Mouse (Mus musculus) CH12.LX (cell line): ENCODE measurements around the gene Aplp2. TPM values are rescaled to one million over a fixed set of nuclear protein-coding genes. Genes with fewer than 3 reads are reported as not detected.
A peak's percentile ranks its signal among the peaks of the same experiment; 100 is the strongest.

Experiments
- DNase-seq: peaks from one replicate; pipeline ENCODE4 v3.0.0-alpha.2; 2013; ENCODE audit errors: extremely low read depth
- H3K27ac ChIP-seq: 2 replicates; pipeline ENCODE4 v1.5.1; 2012; ENCODE audit warnings: low read depth, mild to moderate bottlenecking, control low read depth, moderate library complexity; ENCODE audit not compliant: insufficient read depth
- H3K27me3 ChIP-seq: replicated peaks from 2 replicates; pipeline ENCODE3; 2012; ENCODE audit warnings: inconsistent platforms
- H3K36me3 ChIP-seq, 2 experiments: replicated peaks in 1 of 2; 2 replicates each; pipeline versions ENCODE3 to v1.6.1; 2012; ENCODE audit warnings: inconsistent platforms in 1 of 2, low read length in 1 of 2, mild to moderate bottlenecking in 1 of 2, mixed read lengths in 1 of 2, moderate library complexity in 1 of 2; ENCODE audit not compliant: control insufficient read depth in 1 of 2, insufficient read depth in 1 of 2
- H3K4me1 ChIP-seq, 2 experiments: 2 replicates each; pipeline ENCODE4 v1.6.1; 2012; ENCODE audit warnings: inconsistent platforms in 1 of 2, moderate library complexity in 1 of 2; ENCODE audit not compliant: insufficient read depth in 2 of 2, control insufficient read depth in 1 of 2
- H3K4me2 ChIP-seq: 2 replicates; pipeline ENCODE4 v1.6.1; 2012; ENCODE audit warnings: low read depth, mild to moderate bottlenecking, control low read depth; ENCODE audit not compliant: poor library complexity, insufficient read depth, severe bottlenecking
- H3K4me3 ChIP-seq, 3 experiments: fragments of 150-350 bp in 1 of 3; sonication (generic) in 1 of 3; replicated peaks in 1 of 3; 2 replicates each; pipeline versions ENCODE3 to v1.5.1; 2011 to 2012; ENCODE audit warnings: low read depth in 2 of 3, low read length in 2 of 3, mild to moderate bottlenecking in 2 of 3, moderate library complexity in 2 of 3, control low read depth in 1 of 3, improper control_type of control experiment in 1 of 3, inconsistent platforms in 1 of 3, mixed read lengths in 1 of 3; ENCODE audit not compliant: poor library complexity in 1 of 3
- H3K79me2 ChIP-seq: replicated peaks from 2 replicates; pipeline ENCODE4 v1.6.1; 2012; ENCODE audit warnings: mild to moderate bottlenecking, moderate library complexity; ENCODE audit not compliant: control insufficient read depth, poor library complexity, insufficient read depth, severe bottlenecking; ENCODE audit errors: extremely low read depth
- H3K9ac ChIP-seq: 2 replicates; pipeline ENCODE4 v1.6.1; 2012; ENCODE audit warnings: low read depth, mild to moderate bottlenecking, control low read depth, moderate library complexity; ENCODE audit not compliant: insufficient read depth
- H3K9me3 ChIP-seq: replicated peaks from 2 replicates; pipeline ENCODE3; 2012; ENCODE audit warnings: low read length, inconsistent platforms, mixed read lengths
- BHLHE40 ChIP-seq: IDR thresholded peaks from 2 replicates; pipeline ENCODE4 v1.6.1; 2011; ENCODE audit warnings: mild to moderate bottlenecking, low read depth, low read length, improper control_type of control experiment
- E2F4 ChIP-seq: IDR thresholded peaks from 2 replicates; pipeline ENCODE4 v1.6.1; 2011; ENCODE audit warnings: low read depth, low read length, improper control_type of control experiment; ENCODE audit not compliant: insufficient replicate concordance
- ELF1 ChIP-seq: IDR thresholded peaks from 2 replicates; pipeline ENCODE4 v1.6.1; 2014; ENCODE audit warnings: low read depth, mild to moderate bottlenecking, inconsistent platforms, low read length, improper control_type of control experiment
- EP300 ChIP-seq: IDR thresholded peaks from 2 replicates; pipeline ENCODE4 v1.6.1; 2011; ENCODE audit warnings: low read length, improper control_type of control experiment
- ETS1 ChIP-seq: conservative IDR thresholded peaks from 2 replicates; pipeline ENCODE4 v1.6.1; 2012; ENCODE audit warnings: low read depth, mild to moderate bottlenecking, inconsistent platforms, low read length, improper control_type of control experiment, moderate library complexity
- GABPA ChIP-seq: IDR thresholded peaks from 2 replicates; pipeline ENCODE4 v1.6.1; 2012; ENCODE audit warnings: low read depth, low read length, improper control_type of control experiment, inconsistent platforms; ENCODE audit not compliant: insufficient replicate concordance
- HCFC1 ChIP-seq: IDR thresholded peaks from 2 replicates; pipeline ENCODE4 v1.6.1; 2012; ENCODE audit warnings: low read depth, mild to moderate bottlenecking, inconsistent platforms, low read length, improper control_type of control experiment
- IRF4 ChIP-seq: IDR thresholded peaks from 2 replicates; pipeline ENCODE4 v1.6.1; 2014; ENCODE audit warnings: low read depth, mild to moderate bottlenecking, inconsistent platforms, low read length, improper control_type of control experiment
- JUN ChIP-seq: IDR thresholded peaks from 2 replicates; pipeline ENCODE4 v1.6.1; 2011; ENCODE audit warnings: low read depth, mild to moderate bottlenecking, low read length, improper control_type of control experiment, moderate library complexity; ENCODE audit not compliant: insufficient read depth
- JUND ChIP-seq: conservative IDR thresholded peaks from 2 replicates; pipeline ENCODE4 v1.6.1; 2011; ENCODE audit warnings: low read depth, low read length, improper control_type of control experiment
- KAT2A ChIP-seq: IDR thresholded peaks from 2 replicates; pipeline ENCODE4 v1.6.1; 2012; ENCODE audit warnings: low read length, improper control_type of control experiment, inconsistent platforms; ENCODE audit not compliant: insufficient replicate concordance
- MAZ ChIP-seq: IDR thresholded peaks from 2 replicates; pipeline ENCODE4 v1.6.1; 2012; ENCODE audit warnings: low read depth, mild to moderate bottlenecking, inconsistent platforms, low read length, improper control_type of control experiment, moderate library complexity
- MEF2A ChIP-seq: IDR thresholded peaks from 2 replicates; pipeline ENCODE4 v1.6.1; 2014; ENCODE audit warnings: low read depth, mild to moderate bottlenecking, inconsistent platforms, low read length, improper control_type of control experiment, borderline replicate concordance
- MXI1 ChIP-seq: IDR thresholded peaks from 2 replicates; pipeline ENCODE4 v1.6.1; 2011; ENCODE audit warnings: mild to moderate bottlenecking, low read depth, low read length, improper control_type of control experiment
- MYC ChIP-seq: IDR thresholded peaks from 2 replicates; pipeline ENCODE4 v1.6.1; 2011; ENCODE audit warnings: low read depth, mild to moderate bottlenecking, improper control_type of control experiment, low read length
- NELFE ChIP-seq: IDR thresholded peaks from 2 replicates; pipeline ENCODE4 v1.6.1; 2011; ENCODE audit warnings: low read depth, low read length, improper control_type of control experiment
- NRF1 ChIP-seq: IDR thresholded peaks from 2 replicates; pipeline ENCODE4 v1.6.1; 2014; ENCODE audit warnings: low read depth, mild to moderate bottlenecking, inconsistent platforms, low read length, improper control_type of control experiment, moderate library complexity
- POLR2A ChIP-seq: IDR thresholded peaks from 2 replicates; pipeline ENCODE4 v1.6.1; 2011; ENCODE audit warnings: low read depth, mild to moderate bottlenecking, improper control_type of control experiment, low read length
- POLR2AphosphoS2 ChIP-seq: IDR thresholded peaks from 2 replicates; pipeline ENCODE4 v1.6.1; 2011; ENCODE audit warnings: low read depth, low read length, improper control_type of control experiment
- RAD21 ChIP-seq: IDR thresholded peaks from 2 replicates; pipeline ENCODE4 v1.6.1; 2011; ENCODE audit warnings: low read depth, mild to moderate bottlenecking, low read length, improper control_type of control experiment, moderate library complexity
- RCOR1 ChIP-seq: conservative IDR thresholded peaks from 2 replicates; pipeline ENCODE4 v1.6.1; 2012; ENCODE audit warnings: low read depth, mild to moderate bottlenecking, inconsistent platforms, low read length, improper control_type of control experiment
- SIN3A ChIP-seq: IDR thresholded peaks from 2 replicates; pipeline ENCODE4 v1.6.1; 2012; ENCODE audit warnings: low read length, improper control_type of control experiment, inconsistent platforms
- SMC3 ChIP-seq: IDR thresholded peaks from 2 replicates; pipeline ENCODE4 v1.6.1; 2011; ENCODE audit warnings: low read depth, low read length, improper control_type of control experiment
- TBP ChIP-seq: conservative IDR thresholded peaks from 2 replicates; pipeline ENCODE4 v1.6.1; 2011; ENCODE audit warnings: low read depth, low read length, improper control_type of control experiment
- UBTF ChIP-seq: IDR thresholded peaks from 2 replicates; pipeline ENCODE4 v1.6.1; 2012; ENCODE audit warnings: low read depth, mild to moderate bottlenecking, inconsistent platforms, low read length, improper control_type of control experiment, moderate library complexity
- USF1 ChIP-seq: IDR thresholded peaks from 2 replicates; pipeline ENCODE4 v1.6.1; 2014; ENCODE audit warnings: low read depth, mild to moderate bottlenecking, inconsistent platforms, low read length, improper control_type of control experiment
- ZKSCAN1 ChIP-seq: IDR thresholded peaks from 2 replicates; pipeline ENCODE4 v1.6.1; 2012; ENCODE audit warnings: low read depth, inconsistent platforms, low read length, improper control_type of control experiment, borderline replicate concordance
- ZNF384 ChIP-seq: IDR thresholded peaks from 2 replicates; pipeline ENCODE4 v1.6.1; 2012; ENCODE audit warnings: low read depth, low read length, improper control_type of control experiment, inconsistent platforms
- dilution Hi-C: fragments of 300-500 bp; cut with MboI; formaldehyde crosslinking; loops from 2 replicates; pipeline ENCODE4 v1.14.3; 2020; ENCODE audit warnings: low sequenced_read_pairs; ENCODE audit not compliant: extremely low pct_unique_long_range_greater_than_20kb, extremely low pct_ligation_motif_present
- in situ Hi-C: fragments of 300-500 bp; cut with MboI; formaldehyde crosslinking; loops from 3 replicates; pipeline ENCODE4 v1.14.3; 2019; ENCODE audit warnings: low sequenced_read_pairs, low pct_ligation_motif_present, low pct_unique_long_range_greater_than_20kb, mixed read lengths
- polyA plus RNA-seq: library from polyadenylated mRNA; unstranded; fragments of >175 nt; gene quantifications from 2 replicates; pipeline ENCODE4 v1.2.1, GENCODE M21; 2012; ENCODE audit warnings: low read depth; ENCODE audit not compliant: insufficient read length
- total RNA-seq, 2 experiments: library from RNA; depleted of rRNA; stranded (reverse); fragments of 300-350 nt in 1 of 2; fragments of >200 nt in 1 of 2; gene quantifications; 2 replicates each; pipeline ENCODE4 v1.2.3; 2012 to 2014

Gene Aplp2
- total and polyA plus RNA-seq, 3 experiments, result 30.4 to 52.7 (median 44.3) TPM

DNA sequence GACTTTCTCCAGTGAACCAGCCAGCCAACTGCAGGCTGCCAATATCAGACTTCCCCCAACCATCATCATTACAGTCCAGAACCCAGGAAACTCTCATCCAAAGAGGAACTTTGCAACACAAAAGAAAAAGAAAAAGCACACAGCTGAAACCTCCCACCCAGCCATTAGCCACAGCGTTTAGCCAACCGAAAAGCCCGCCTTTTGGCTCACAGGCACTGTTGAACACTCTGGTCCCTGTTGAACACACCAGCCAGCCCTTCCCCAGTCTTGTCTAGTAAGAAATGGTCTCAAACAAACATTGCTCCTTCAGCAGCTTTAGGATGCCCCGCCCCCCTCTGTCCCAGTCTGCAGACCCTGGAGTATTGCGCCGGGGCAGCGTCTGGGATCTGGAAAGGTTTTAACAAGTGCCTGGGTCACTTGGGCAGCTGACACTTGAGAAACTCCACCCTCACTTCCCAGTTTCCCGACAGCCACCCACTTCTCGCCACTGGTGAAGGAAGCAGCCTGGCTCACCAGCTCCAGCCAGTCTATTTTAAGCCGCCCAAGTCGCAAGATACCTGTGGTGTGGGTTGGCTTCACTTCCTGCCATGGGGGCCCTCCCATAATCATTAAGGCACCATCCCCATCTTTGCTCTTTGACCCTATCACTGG lies 91.6 kb downstream of the Aplp2 start (continued):
- TF ChIP-seq MXI1 (0 out of 2 replicates have a peak, but pooled peaks have one; percentile 15), UBTF (no peak), ETS1 (no peak), ELF1 (no peak), ZKSCAN1 (no peak), POLR2AphosphoS2 (no peak)

DNA sequence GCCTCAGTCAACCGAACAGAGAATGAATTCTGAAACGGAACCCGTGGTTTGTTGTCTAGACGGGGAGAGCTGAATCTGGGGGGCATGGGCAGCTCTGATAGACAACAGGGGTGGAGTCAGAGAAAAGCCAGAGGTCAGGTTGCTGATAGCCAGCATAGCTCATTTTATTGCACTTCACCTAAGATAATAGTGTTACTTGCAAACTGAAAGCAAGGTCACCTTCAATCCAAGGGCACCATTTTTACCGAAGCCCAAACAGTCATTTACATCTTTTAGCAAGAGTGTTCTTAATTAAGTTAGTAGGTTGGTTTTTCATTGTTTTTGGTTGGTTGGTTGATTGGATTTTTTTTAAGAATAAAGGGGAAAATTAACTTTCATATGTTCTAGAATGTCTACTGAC lies 92.2 kb downstream of the Aplp2 start:
- no peak for DNase-seq
- peak overlapping the region; percentile 1 to 30 (median 26) for H3K4me3 ChIP-seq
- TF ChIP-seq RAD21 (no peak), ZNF384 (no peak), BHLHE40 (no peak), NRF1 (no peak), MEF2A (no peak), KAT2A (no peak), SMC3 (no peak), MYC (no peak)
- TF ChIP-seq, all 38 proteins: peak for 0
- H3K9me3 ChIP-seq, result no peaks in the 10 kb centered on the region
- no peak overlapping the region for H3K27ac ChIP-seq
- no peaks in the 10 kb centered on the region for H3K79me2 ChIP-seq
- H3K27me3 ChIP-seq, result no peaks in the 10 kb centered on the region
- in situ Hi-C loops, result no loop called here
- dilution Hi-C loops, result no loop called here
- no peak overlapping the region for H3K9ac ChIP-seq
- H3K4me1 ChIP-seq, result peaks cover 19 to 47% of the 10 kb centered on the region in 2 experiments
- peak overlapping the region; percentile 70 for H3K4me2 ChIP-seq
- no peaks in the 10 kb centered on the region for H3K36me3 ChIP-seq

GRCm38 (mm10) chr9:31118520-31119298 lies 92.9 kb downstream of the Aplp2 start:
- Histone ChIP-seq H3K27me3 (no peaks in the 10 kb centered on the region), H3K27ac (no peak overlapping the region), H3K4me1 (peaks cover 19 to 47% of the 10 kb centered on the region in 2 experiments), H3K79me2 (no peaks in the 10 kb centered on the region), H3K9me3 (no peaks in the 10 kb centered on the region), H3K9ac (no peak overlapping the region), H3K4me3 (peak overlapping the region; percentile 1 to 30 (median 26)), H3K4me2 (peak overlapping the region; percentile 70), H3K36me3 (no peaks in the 10 kb centered on the region)
- dilution Hi-C loops, result no loop called here
- DNase-seq, result peak; percentile 32
- in situ Hi-C loops, result no loop called here
- TF ChIP-seq MAZ (no peak), RCOR1 (no peak), ELF1 (no peak), BHLHE40 (peak; percentile 55; the same call in 1 of the 2 replicates), ZNF384 (no peak), SIN3A (peak; percentile 74), IRF4 (0 out of 2 replicates have a peak, but pooled peaks have one; percentile 25), E2F4 (no peak), SMC3 (no peak), USF1 (no peak), JUND (peak; percentile 63), TBP (no peak), EP300 (no peak), UBTF (no peak), NELFE (0 out of 2 replicates have a peak, but pooled peaks have one; percentile 27), HCFC1 (no peak), POLR2A (no peak), GABPA (no peak), JUN (no peak; the same call in 1 of the 2 replicates)
